Mouse (Mus musculus): ENCODE data around the gene Exoc2. TPM values are rescaled to one million over a fixed set of nuclear protein-coding genes. Genes with fewer than 3 reads are reported as not detected.

Gene Exoc2
- polyA plus RNA-seq, 1 experiment from 2014 or later, result 12.7 TPM

GRCm38 (mm10) chr13:30793616-30794015, 180.3 kb downstream of the Exoc2 start:
- H3K27ac ChIP-seq (replicated peaks), result no peak overlapping the region
- no peak overlapping the region for H3K4me3 ChIP-seq (ENCODE audit: low read depth, low read length)
- H3K4me2 ChIP-seq (replicated peaks; ENCODE audit: low read depth), result no peak overlapping the region
- TF ChIP-seq CTCF (IDR thresholded peaks at IDR 0.05; ENCODE audit: low read depth), result no peak
- TF ChIP-seq EP300 (optimal IDR thresholded peaks at IDR 0.05), result no peak
- H3K9me3 ChIP-seq (ENCODE audit: control insufficient read depth, low read length), result no peaks in the 10 kb centered on the region
- DNase-seq (ENCODE audit: low spot score), result no peak
- ATAC-seq (ENCODE audit: low FRiP score, low TSS enrichment), result 0 out of 2 replicates have a peak, but pooled peaks have one; percentile 6
- no peaks in the 10 kb centered on the region for H3K27me3 ChIP-seq (ENCODE audit: control insufficient read depth, insufficient read depth, low read length)
- no peaks in the 10 kb centered on the region for H3K36me3 ChIP-seq (ENCODE audit: control insufficient read depth, insufficient read depth, low read length)
- H3K4me1 ChIP-seq (replicated peaks; ENCODE audit: control insufficient read depth, insufficient read depth), result no peaks in the 10 kb centered on the region
- no peak overlapping the region for H3K9ac ChIP-seq (ENCODE audit: low read length)
- 60% methylated on average over 5 of the region's 5 CpGs for WGBS

GRCm38 (mm10) chr13:30793196-30793595, 180.7 kb downstream of the Exoc2 start:
- Histone ChIP-seq H3K27ac (replicated peaks) (no peak overlapping the region), H3K4me1 (replicated peaks; ENCODE audit: control insufficient read depth, insufficient read depth) (no peaks in the 10 kb centered on the region), H3K27me3 (ENCODE audit: control insufficient read depth, insufficient read depth, low read length) (no peaks in the 10 kb centered on the region), H3K4me2 (replicated peaks; ENCODE audit: low read depth) (no peak overlapping the region), H3K9ac (ENCODE audit: low read length) (no peak overlapping the region), H3K9me3 (ENCODE audit: control insufficient read depth, low read length) (no peaks in the 10 kb centered on the region), H3K36me3 (ENCODE audit: control insufficient read depth, insufficient read depth, low read length) (no peaks in the 10 kb centered on the region), H3K4me3 (ENCODE audit: low read depth, low read length) (no peak overlapping the region)
- no peak for DNase-seq (ENCODE audit: low spot score)
- WGBS, result 84% methylated on average over 4 of the region's 4 CpGs
- ATAC-seq (ENCODE audit: low FRiP score, low TSS enrichment), result 0 out of 2 replicates have a peak, but pooled peaks have one; percentile 15
- TF ChIP-seq EP300 (optimal IDR thresholded peaks at IDR 0.05), result no peak
- no peak for TF ChIP-seq CTCF (IDR thresholded peaks at IDR 0.05; ENCODE audit: low read depth)

GRCm38 (mm10) chr13:30792741-30793140, 181.2 kb downstream of the Exoc2 start:
- ATAC-seq (ENCODE audit: low FRiP score, low TSS enrichment) (no peak), DNase-seq (ENCODE audit: low spot score) (no peak)
- no peak overlapping the region for H3K4me3 ChIP-seq (ENCODE audit: low read depth, low read length)
- H3K4me1 ChIP-seq (replicated peaks; ENCODE audit: control insufficient read depth, insufficient read depth), result no peaks in the 10 kb centered on the region
- H3K9me3 ChIP-seq (ENCODE audit: control insufficient read depth, low read length), result no peaks in the 10 kb centered on the region
- TF ChIP-seq EP300 (optimal IDR thresholded peaks at IDR 0.05), result no peak
- no peak for TF ChIP-seq CTCF (IDR thresholded peaks at IDR 0.05; ENCODE audit: low read depth)
- no peak overlapping the region for H3K9ac ChIP-seq (ENCODE audit: low read length)
- H3K36me3 ChIP-seq (ENCODE audit: control insufficient read depth, insufficient read depth, low read length), result no peaks in the 10 kb centered on the region
- WGBS, result 48% methylated on average over 3 of the region's 3 CpGs
- no peak overlapping the region for H3K27ac ChIP-seq (replicated peaks)
- H3K27me3 ChIP-seq (ENCODE audit: control insufficient read depth, insufficient read depth, low read length), result no peaks in the 10 kb centered on the region
- no peak overlapping the region for H3K4me2 ChIP-seq (replicated peaks; ENCODE audit: low read depth)

GRCm38 (mm10) chr13:30792308-30792707, 181.6 kb downstream of the Exoc2 start:
- Histone ChIP-seq H3K27ac (replicated peaks) (no peak overlapping the region), H3K4me1 (replicated peaks; ENCODE audit: control insufficient read depth, insufficient read depth) (no peaks in the 10 kb centered on the region), H3K36me3 (ENCODE audit: control insufficient read depth, insufficient read depth, low read length) (no peaks in the 10 kb centered on the region), H3K9ac (ENCODE audit: low read length) (no peak overlapping the region), H3K9me3 (ENCODE audit: control insufficient read depth, low read length) (no peaks in the 10 kb centered on the region), H3K4me3 (ENCODE audit: low read depth, low read length) (no peak overlapping the region), H3K4me2 (replicated peaks; ENCODE audit: low read depth) (no peak overlapping the region), H3K27me3 (ENCODE audit: control insufficient read depth, insufficient read depth, low read length) (no peaks in the 10 kb centered on the region)
- DNase-seq (ENCODE audit: low spot score), result no peak
- 43% methylated on average over 9 of the region's 9 CpGs for WGBS
- ATAC-seq (ENCODE audit: low FRiP score, low TSS enrichment), result no peak
- TF ChIP-seq EP300 (optimal IDR thresholded peaks at IDR 0.05) (no peak), CTCF (IDR thresholded peaks at IDR 0.05; ENCODE audit: low read depth) (no peak)

- Histone ChIP-seq H3K9me3 (ENCODE audit: control insufficient read depth, low read length) (no peaks in the 10 kb centered on the region), H3K9ac (ENCODE audit: low read length) (no peak overlapping the region), H3K36me3 (ENCODE audit: control insufficient read depth, insufficient read depth, low read length) (no peaks in the 10 kb centered on the region), H3K4me2 (replicated peaks; ENCODE audit: low read depth) (no peak overlapping the region), H3K27ac (replicated peaks) (no peak overlapping the region), H3K4me3 (ENCODE audit: low read depth, low read length) (no peak overlapping the region), H3K27me3 (ENCODE audit: control insufficient read depth, insufficient read depth, low read length) (no peaks in the 10 kb centered on the region), H3K4me1 (replicated peaks; ENCODE audit: control insufficient read depth, insufficient read depth) (no peaks in the 10 kb centered on the region)
- ATAC-seq (ENCODE audit: low FRiP score, low TSS enrichment), result no peak
- no peak for DNase-seq (ENCODE audit: low spot score)
- WGBS, result 69% methylated on average over 5 of the region's 5 CpGs
- TF ChIP-seq EP300 (optimal IDR thresholded peaks at IDR 0.05) (no peak), CTCF (IDR thresholded peaks at IDR 0.05; ENCODE audit: low read depth) (no peak)
These were observed 183.9 kb downstream of the Exoc2 start for GRCm38 (mm10) chr13:30790016-30790415.

- Histone ChIP-seq H3K9me3 (ENCODE audit: control insufficient read depth, low read length) (no peaks in the 10 kb centered on the region), H3K36me3 (ENCODE audit: control insufficient read depth, insufficient read depth, low read length) (no peaks in the 10 kb centered on the region), H3K27ac (replicated peaks) (no peak overlapping the region), H3K27me3 (ENCODE audit: control insufficient read depth, insufficient read depth, low read length) (no peaks in the 10 kb centered on the region), H3K9ac (ENCODE audit: low read length) (no peak overlapping the region), H3K4me2 (replicated peaks; ENCODE audit: low read depth) (no peak overlapping the region), H3K4me3 (ENCODE audit: low read depth, low read length) (no peak overlapping the region), H3K4me1 (replicated peaks; ENCODE audit: control insufficient read depth, insufficient read depth) (no peaks in the 10 kb centered on the region)
- no peak for TF ChIP-seq EP300 (optimal IDR thresholded peaks at IDR 0.05)
- no peak for TF ChIP-seq CTCF (IDR thresholded peaks at IDR 0.05; ENCODE audit: low read depth)
- DNase-seq (ENCODE audit: low spot score), result no peak
- WGBS, result 77% methylated on average over 3 of the region's 3 CpGs
- ATAC-seq (ENCODE audit: low FRiP score, low TSS enrichment), result no peak
These were observed 185.5 kb downstream of the Exoc2 start for GRCm38 (mm10) chr13:30788421-30788820.
